Mouse (Mus musculus) liver, postnatal 0 days (tissue): ENCODE measurements at regions not wholly inside any gene's neighbourhood (a gene's known extent, or its start where the extent isn't known, plus 50 kb on each side); places are given as distances from the start of the nearest gene placed in this dataset.

Source experiments
- ATAC-seq: fragments of 200-750 bp; cut with Nextera tagmentation; 2 replicates; pipeline ENCODE4 v1.8.0; 2017; ENCODE audit warnings: mild to moderate bottlenecking, moderate library complexity
- DNase-seq: peaks from one replicate; pipeline ENCODE4 v3.0.0-alpha.2; 2016
- H3K27ac ChIP-seq: fragments of 300-500 bp; sonication (generic); 2 replicates; pipeline ENCODE4 v1.5.1; 2014; ENCODE audit warnings: antibody characterized with exemption, moderate library complexity, mild to moderate bottlenecking, low read depth
- H3K27me3 ChIP-seq: fragments of 300-500 bp; sonication (generic); 2 replicates; pipeline ENCODE4 v1.6.1; 2014; ENCODE audit warnings: low read length, control low read depth, mixed read lengths; ENCODE audit not compliant: insufficient read depth
- H3K36me3 ChIP-seq: fragments of 300-500 bp; sonication (generic); replicated peaks from 2 replicates; pipeline ENCODE4 v1.6.1; 2014; ENCODE audit warnings: mild to moderate bottlenecking, control low read depth, low read length, moderate library complexity, mixed read lengths; ENCODE audit not compliant: insufficient read depth
- H3K4me1 ChIP-seq: fragments of 300-500 bp; sonication (generic); 2 replicates; pipeline ENCODE4 v1.6.1; 2014; ENCODE audit warnings: antibody characterized with exemption, mild to moderate bottlenecking, control low read depth; ENCODE audit not compliant: insufficient read depth
- H3K4me2 ChIP-seq: fragments of 300-500 bp; sonication (generic); 2 replicates; pipeline ENCODE4 v1.6.1; 2014; ENCODE audit warnings: low read depth, mild to moderate bottlenecking, low read length, moderate library complexity, mixed read lengths
- H3K4me3 ChIP-seq: fragments of 300-500 bp; sonication (generic); 2 replicates; pipeline ENCODE4 v1.5.1; 2014; ENCODE audit warnings: low read depth, low read length
- H3K9ac ChIP-seq: fragments of 300-500 bp; sonication (generic); replicated peaks from 2 replicates; pipeline ENCODE4 v1.6.1; 2014; ENCODE audit warnings: mild to moderate bottlenecking, moderate library complexity
- H3K9me3 ChIP-seq: fragments of 300-500 bp; sonication (generic); 2 replicates; pipeline ENCODE4 v1.6.1; 2016; ENCODE audit warnings: mild to moderate bottlenecking, control low read depth, low read length, mixed read lengths
- CTCF ChIP-seq: sonication (generic); IDR thresholded peaks from 2 replicates; pipeline ENCODE4 v1.5.1; 2016; ENCODE audit warnings: antibody characterized with exemption, low read depth
- EP300 ChIP-seq: IDR thresholded peaks from 2 replicates; pipeline ENCODE4 v1.6.1; 2016; ENCODE audit warnings: antibody characterized with exemption, low read depth, mild to moderate bottlenecking
- WGBS: fragments of 180-500 bp; shearing (Covaris S2); extraction: QIAGEN DNeasy Blood & Tissue Kit; methylation state at CpG from one replicate; pipeline ENCODE4 v1.1.7; 2014; ENCODE audit not compliant: insufficient replicate concordance; 5-methylcytosine and 5-hydroxymethylcytosine counted together

DNA sequence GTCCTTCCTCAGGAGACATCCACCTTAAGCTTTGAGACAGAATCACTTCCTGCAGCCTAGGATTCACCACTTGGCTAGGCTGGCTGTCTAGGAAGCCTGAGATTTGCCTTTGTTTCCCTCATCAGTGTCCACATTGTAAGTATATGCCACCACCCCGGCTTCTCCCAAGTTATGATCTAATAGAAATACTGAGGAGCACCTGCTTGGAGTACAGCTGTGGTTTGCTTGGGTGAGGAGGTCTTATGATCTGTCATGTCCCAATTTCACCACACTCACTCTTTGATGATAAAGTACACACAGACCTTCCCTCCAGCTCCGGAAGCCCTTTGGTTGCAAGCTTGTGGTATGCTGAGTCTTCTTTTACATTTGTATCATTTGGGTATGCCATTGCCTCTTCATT, 202.4 kb downstream of the 4930544G11Rik start:
- no peak overlapping the region for H3K27ac ChIP-seq
- TF ChIP-seq CTCF (no peak), EP300 (no peak)
- 80% methylated on average over 2 of the region's 2 CpGs for WGBS
- no peak for ATAC-seq
- no peak for DNase-seq
- H3K4me1 ChIP-seq, result no peaks in the 10 kb centered on the region
- H3K9ac ChIP-seq, result no peak overlapping the region
- no peak overlapping the region for H3K4me3 ChIP-seq
- H3K9me3 ChIP-seq, result no peaks in the 10 kb centered on the region
- H3K4me2 ChIP-seq, result no peak overlapping the region
- no peaks in the 10 kb centered on the region for H3K27me3 ChIP-seq
- no peaks in the 10 kb centered on the region for H3K36me3 ChIP-seq

DNA sequence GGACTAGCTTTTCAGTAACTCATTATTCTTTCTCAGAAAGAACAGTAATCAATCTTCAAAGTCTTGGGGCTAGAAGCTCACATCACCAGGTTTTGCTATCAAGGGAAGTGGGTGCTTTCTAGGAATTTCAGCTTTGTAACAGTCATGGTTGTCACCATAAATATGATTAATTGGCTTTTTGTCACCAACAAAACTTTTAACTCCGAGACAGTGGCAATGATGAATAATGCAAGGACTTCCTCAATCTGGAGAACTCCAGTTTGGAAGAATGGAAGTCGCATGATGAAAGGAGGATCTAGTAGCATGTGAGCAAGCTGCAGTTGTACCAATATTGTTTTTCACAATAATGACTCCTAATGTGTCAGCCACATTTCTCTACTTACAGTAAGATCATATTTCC, 208.4 kb downstream of the 4930544G11Rik start:
- no peaks in the 10 kb centered on the region for H3K36me3 ChIP-seq
- no peaks in the 10 kb centered on the region for H3K27me3 ChIP-seq
- H3K27ac ChIP-seq, result no peak overlapping the region
- H3K9me3 ChIP-seq, result no peaks in the 10 kb centered on the region
- DNase-seq (no peak), ATAC-seq (no peak)
- no peak for TF ChIP-seq EP300
- no peak for TF ChIP-seq CTCF
- H3K4me2 ChIP-seq, result no peak overlapping the region
- H3K4me1 ChIP-seq, result no peaks in the 10 kb centered on the region
- no peak overlapping the region for H3K9ac ChIP-seq
- WGBS, result 38% methylated on average over 2 of the region's 2 CpGs
- no peak overlapping the region for H3K4me3 ChIP-seq

DNA sequence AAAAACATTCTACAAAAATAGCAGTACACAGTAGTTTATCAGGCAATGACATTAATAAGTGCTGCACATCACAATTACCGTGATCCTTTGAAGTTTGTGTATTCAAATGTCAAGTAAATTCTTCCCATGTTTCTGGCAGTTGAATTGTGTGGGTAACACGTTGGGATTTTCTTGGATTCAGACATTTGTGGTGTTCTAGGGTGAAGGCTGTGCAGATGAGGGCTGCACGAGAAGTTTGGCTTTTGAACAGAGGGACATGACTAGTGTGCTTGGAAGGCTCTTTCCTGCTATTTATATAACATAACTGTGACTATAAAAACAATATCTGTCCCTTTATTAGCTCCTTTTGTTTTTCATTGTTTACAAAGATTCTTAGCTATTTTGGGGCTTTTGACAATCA, 216.5 kb downstream of the 4930544G11Rik start:
- TF ChIP-seq CTCF (no peak), EP300 (no peak)
- H3K9ac ChIP-seq, result no peak overlapping the region
- no peak for ATAC-seq
- H3K4me3 ChIP-seq, result no peak overlapping the region
- DNase-seq, result no peak
- H3K4me1 ChIP-seq, result no peaks in the 10 kb centered on the region
- WGBS, result 67% methylated on average over 3 of the region's 3 CpGs
- H3K27ac ChIP-seq, result no peak overlapping the region
- no peak overlapping the region for H3K4me2 ChIP-seq
- H3K9me3 ChIP-seq, result no peaks in the 10 kb centered on the region
- H3K27me3 ChIP-seq, result no peaks in the 10 kb centered on the region
- H3K36me3 ChIP-seq, result no peaks in the 10 kb centered on the region

DNA sequence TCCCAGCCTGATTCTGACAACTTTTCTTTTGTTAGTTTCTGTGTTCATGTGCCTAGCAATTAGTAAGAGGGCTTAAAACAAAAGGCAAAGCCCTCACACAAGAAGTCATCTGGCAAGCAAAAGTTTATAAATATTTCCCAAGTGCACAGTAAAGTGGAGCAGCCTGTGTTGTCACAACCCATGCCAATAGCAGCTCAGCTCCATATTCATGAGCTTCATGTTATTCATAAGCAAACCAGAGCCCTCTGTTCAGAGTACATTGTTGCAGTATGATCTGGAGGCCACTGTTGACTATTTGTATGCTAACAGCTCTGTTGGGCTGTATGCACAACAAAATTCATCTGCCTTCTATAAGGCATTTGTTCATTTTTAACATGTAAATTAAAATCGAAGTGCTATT, 245.6 kb downstream of the 4930544G11Rik start:
- 52% methylated on average over 1 of the region's 1 CpGs for WGBS
- no peak for TF ChIP-seq CTCF
- no peak for TF ChIP-seq EP300
- H3K9me3 ChIP-seq, result no peaks in the 10 kb centered on the region

DNA sequence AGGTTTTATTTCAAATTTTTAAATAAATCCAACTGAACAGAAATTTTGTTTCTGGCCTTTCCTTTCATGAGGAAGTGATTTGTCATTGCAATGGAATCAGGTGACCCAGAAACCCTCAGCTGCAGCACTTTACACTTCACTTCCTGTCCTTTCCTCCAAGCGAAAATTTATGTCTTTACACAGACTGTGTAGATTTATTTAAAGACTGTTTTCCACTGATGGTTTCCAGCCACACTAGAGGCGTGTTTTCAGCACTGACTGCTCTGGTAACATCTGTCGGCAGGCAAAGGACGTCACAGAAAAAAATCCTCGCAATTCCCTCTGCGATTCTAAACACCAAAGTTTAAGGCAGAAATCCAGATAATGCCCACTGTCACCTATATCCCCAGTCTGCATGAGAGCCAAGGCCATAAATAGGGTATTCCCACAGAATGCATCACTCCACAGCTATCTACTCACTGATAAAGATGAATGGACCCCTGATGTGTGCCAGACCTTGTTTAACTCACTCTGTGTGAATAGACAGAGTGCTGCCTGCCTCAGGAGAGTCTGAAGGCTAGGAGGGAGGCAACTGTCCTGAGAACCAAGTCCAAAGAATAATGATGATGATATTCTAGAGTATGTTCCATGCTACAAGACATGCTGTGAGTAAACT, 247.9 kb downstream of the 4930544G11Rik start:
- Histone ChIP-seq H3K4me1 (no peaks in the 10 kb centered on the region), H3K36me3 (no peaks in the 10 kb centered on the region), H3K27ac (no peak overlapping the region), H3K4me3 (no peak overlapping the region), H3K9ac (no peak overlapping the region), H3K4me2 (no peak overlapping the region), H3K27me3 (no peaks in the 10 kb centered on the region), H3K9me3 (no peaks in the 10 kb centered on the region)
- TF ChIP-seq CTCF (no peak), EP300 (no peak)
- DNase-seq (no peak), ATAC-seq (no peak)
- 29% methylated on average over 6 of the region's 6 CpGs for WGBS

More for the DNA sequence above, 245.6 kb downstream of the 4930544G11Rik start:
- Histone ChIP-seq H3K27ac (no peak overlapping the region), H3K4me3 (no peak overlapping the region), H3K27me3 (no peaks in the 10 kb centered on the region), H3K36me3 (no peaks in the 10 kb centered on the region), H3K9ac (no peak overlapping the region), H3K4me2 (no peak overlapping the region), H3K4me1 (no peaks in the 10 kb centered on the region)
- ATAC-seq, result no peak
- no peak for DNase-seq

DNA sequence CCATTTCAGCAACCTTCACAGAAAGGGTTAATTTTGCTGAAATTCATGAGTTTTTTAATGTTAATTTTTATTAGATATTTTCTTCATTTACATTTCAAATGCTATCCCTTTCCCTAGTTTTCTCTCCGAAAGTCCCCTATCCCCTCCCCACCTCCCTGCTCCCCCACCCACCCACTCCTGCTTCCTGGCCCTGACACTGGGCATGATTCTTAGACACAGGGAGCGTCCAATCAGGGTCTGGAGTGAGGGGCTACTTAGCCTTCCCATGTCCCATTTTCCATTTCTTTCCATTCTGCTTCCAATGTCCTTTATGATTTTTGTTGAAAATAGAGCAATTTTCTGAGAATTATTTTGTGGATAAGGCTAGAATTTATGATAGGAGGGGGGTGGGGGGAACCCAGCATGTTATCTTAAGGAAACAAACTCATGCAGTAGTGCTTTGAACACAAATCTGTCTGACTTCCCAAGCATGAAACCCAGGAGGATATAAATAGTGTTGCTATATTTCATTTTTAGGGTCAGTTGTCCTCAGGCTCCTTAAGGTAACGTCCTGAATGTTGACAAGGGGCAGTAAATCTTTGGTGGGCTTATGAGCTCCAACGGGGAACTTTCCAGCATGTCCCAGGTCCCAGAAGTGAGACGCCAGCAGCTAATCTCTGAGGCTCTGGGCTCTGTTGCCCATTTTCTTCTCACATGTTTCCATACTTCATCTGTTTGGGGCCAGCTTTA, 254.0 kb downstream of the 4930544G11Rik start:
- Histone ChIP-seq H3K4me3 (no peak overlapping the region), H3K9me3 (no peaks in the 10 kb centered on the region), H3K27ac (no peak overlapping the region), H3K27me3 (no peaks in the 10 kb centered on the region), H3K36me3 (no peaks in the 10 kb centered on the region), H3K9ac (no peak overlapping the region), H3K4me2 (no peak overlapping the region), H3K4me1 (no peaks in the 10 kb centered on the region)
- no peak for ATAC-seq
- 57% methylated on average over 5 of the region's 5 CpGs for WGBS
- DNase-seq, result no peak
- no peak for TF ChIP-seq CTCF
- no peak for TF ChIP-seq EP300
